Mouse (Mus musculus) brain, embryonic 14.5 days (tissue): ENCODE measurements at regions not wholly inside any gene's neighbourhood (a gene's known extent, or its start where the extent isn't known, plus 50 kb on each side); places are given as distances from the start of the nearest gene placed in this dataset.

Experiments used
- CTCF ChIP-seq: fragments of 200-500 bp; IDR thresholded peaks from 2 replicates; pipeline ENCODE4 v1.5.1; 2012; ENCODE audit warnings: inconsistent platforms, mild to moderate bottlenecking, moderate library complexity, borderline replicate concordance; ENCODE audit not compliant: insufficient read depth, insufficient read length; ENCODE audit errors: extremely low read depth
- POLR2A ChIP-seq: fragments of 200-500 bp; IDR thresholded peaks from 2 replicates; pipeline ENCODE4 v1.6.1; 2012; ENCODE audit warnings: mild to moderate bottlenecking, inconsistent platforms, borderline replicate concordance; ENCODE audit not compliant: poor library complexity, insufficient read depth, insufficient read length, severe bottlenecking; ENCODE audit errors: extremely low read depth

- TF ChIP-seq CTCF (no peak), POLR2A (no peak)
These were observed 171.2 kb upstream of the St8sia2 start for GRCm38 (mm10) chr7:74184661-74185060.
